Mouse (Mus musculus) activated CD4-positive, CD25-positive, alpha-beta regulatory T cell, adult 4 months (primary cell): ENCODE measurements around the gene Sdk1. TPM values are rescaled to one million over a fixed set of nuclear protein-coding genes. Genes with fewer than 3 reads are reported as not detected.

ENCODE experiments used
- polyA plus RNA-seq, 2 experiments: library from polyadenylated mRNA; unstranded; fragments of 100-300 nt; shearing (Covaris generic); gene quantifications; one replicate each; pipeline ENCODE4 v1.2.1; 2017

The Sdk1 gene
- polyA plus RNA-seq, 2 experiments from 2014 or later, result 0.19 TPM; not detected in 1

Other genes starting within 250 kb of the Sdk1 start
- gene Card11, start 240.9 kb upstream of the Sdk1 start, polyA plus RNA-seq, result 10 to 100 TPM; 35.9 to 55.7 TPM